Mouse (Mus musculus) embryonic facial prominence, embryonic 10.5 days (tissue): ENCODE measurements around the gene Fgfr2. TPM values are rescaled to one million over a fixed set of nuclear protein-coding genes. Genes with fewer than 3 reads are reported as not detected.
"Not testable (repeated sequence)": the region's sequence is repeated elsewhere in the genome, so short reads cannot be mapped to it uniquely, and the experiment has no call there.

Experiments
- DNase-seq: peaks from one replicate; pipeline ENCODE4 v3.0.0-alpha.2; 2017; ENCODE audit warnings: low spot score
- H3K27ac ChIP-seq: fragments of 300-500 bp; sonication (generic); replicated peaks from 2 replicates; pipeline ENCODE4 v1.5.1; 2016; ENCODE audit warnings: mild to moderate bottlenecking
- H3K27me3 ChIP-seq: fragments of 300-500 bp; sonication (generic); replicated peaks from 2 replicates; pipeline ENCODE4 v1.6.1; 2016; ENCODE audit warnings: low read depth, mild to moderate bottlenecking; ENCODE audit not compliant: poor library complexity, severe bottlenecking
- H3K36me3 ChIP-seq: fragments of 300-500 bp; sonication (generic); replicated peaks from 2 replicates; pipeline ENCODE4 v1.6.1; 2016; ENCODE audit warnings: mild to moderate bottlenecking, moderate library complexity
- H3K4me1 ChIP-seq: fragments of 300-500 bp; sonication (generic); 2 replicates; pipeline ENCODE4 v1.6.1; 2016
- H3K4me3 ChIP-seq: fragments of 300-500 bp; sonication (generic); 2 replicates; pipeline ENCODE4 v1.5.1; 2016; ENCODE audit warnings: mild to moderate bottlenecking, moderate library complexity
- H3K9me3 ChIP-seq: fragments of 300-500 bp; sonication (generic); 2 replicates; pipeline ENCODE4 v1.6.1; 2016; ENCODE audit warnings: mild to moderate bottlenecking
- WGBS: fragments of 180-500 bp; shearing (Covaris S2); methylation state at CpG from one replicate; pipeline ENCODE4 v1.1.7; 2016; 5-methylcytosine and 5-hydroxymethylcytosine counted together
- polyA plus RNA-seq: library from polyadenylated mRNA; unstranded; fragments of >200 nt; fragmentation: Nextera tagmentation; extraction: Ambion mirVana; gene quantifications from 2 replicates; pipeline ENCODE4 v1.2.1, GENCODE M21; 2016

Gene Fgfr2
- polyA plus RNA-seq, 1 experiment from 2014 or later, result 74.3 TPM

DNA sequence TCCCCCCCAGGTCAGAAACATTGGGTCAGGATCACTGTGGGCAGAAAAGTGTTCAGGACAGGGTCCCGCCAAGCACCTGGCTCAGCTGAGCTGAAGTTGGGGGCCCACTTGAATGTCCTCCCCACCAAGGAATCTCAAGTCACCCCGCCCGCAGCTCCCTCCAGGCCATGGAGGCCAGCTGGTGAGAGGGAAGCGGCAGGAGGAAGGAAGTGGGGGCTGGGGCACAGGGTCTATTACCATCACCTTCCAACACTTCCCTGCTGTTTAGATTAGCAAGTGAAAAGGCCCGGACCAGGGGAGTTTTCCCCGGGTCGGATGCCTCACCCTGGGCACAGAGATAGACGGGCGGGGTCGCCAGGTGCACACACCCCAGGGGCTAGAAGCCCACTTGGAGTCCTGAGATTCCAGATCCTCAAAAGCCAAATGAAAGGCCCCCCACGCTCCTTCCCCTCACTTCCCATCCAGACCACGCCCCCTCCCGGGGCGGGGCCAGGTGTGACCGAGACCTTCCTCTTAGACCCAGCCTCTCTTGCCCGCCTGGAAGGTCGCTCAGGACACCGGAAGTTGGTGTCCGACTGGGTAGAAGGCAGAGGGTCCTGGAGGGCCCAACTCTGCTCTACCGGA, 8.2 kb downstream of the Fgfr2 start:
- Histone ChIP-seq H3K4me1 (peaks cover 91% of the 10 kb centered on the region), H3K4me3 (peak overlapping the region; percentile 40), H3K27ac (peak overlapping the region; percentile 57; the same call in 1 of the 2 replicates), H3K27me3 (no peaks in the 10 kb centered on the region), H3K36me3 (peaks cover 17% of the 10 kb centered on the region; the same call in 1 of the 2 replicates), H3K9me3 (no peaks in the 10 kb centered on the region)
- WGBS, result 8% methylated on average over 20 of the region's 20 CpGs
- peak; percentile 64 for DNase-seq

DNA sequence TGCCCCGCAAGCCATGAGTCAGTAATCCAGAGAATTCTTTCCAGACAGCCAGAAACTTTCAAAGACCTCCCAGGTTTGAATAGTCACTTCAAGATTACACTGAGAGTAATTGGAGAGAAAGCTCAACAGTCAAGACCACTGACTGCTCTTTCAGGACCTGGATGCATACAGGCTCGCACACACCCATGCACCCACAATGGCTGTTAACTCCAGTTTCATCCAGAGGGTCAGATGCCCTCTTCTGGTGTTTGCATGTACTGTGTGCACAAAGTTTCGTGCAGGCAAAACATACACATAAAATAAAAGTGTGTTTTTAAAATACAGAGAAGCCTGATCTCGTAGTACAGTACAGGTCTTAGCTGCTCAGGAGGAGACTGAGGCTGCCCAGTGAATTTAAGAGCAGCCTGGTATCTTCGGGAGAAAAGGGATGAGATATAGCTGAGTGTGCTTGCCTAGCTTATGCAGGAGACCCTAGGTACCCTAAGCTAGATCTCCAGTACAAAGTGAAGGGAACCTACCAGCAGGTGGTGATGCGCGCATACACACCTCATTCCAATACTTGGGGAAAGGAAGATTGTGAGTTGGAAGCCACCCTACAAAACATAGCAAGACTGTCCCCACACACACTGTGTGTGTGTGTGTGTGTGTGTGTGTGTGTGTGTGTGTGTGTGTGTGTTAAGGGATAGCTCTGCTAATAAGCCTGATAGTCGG, 9.8 kb downstream of the Fgfr2 start:
- WGBS, result 79% methylated on average over 8 of the region's 8 CpGs
- H3K27ac ChIP-seq, result 0 out of 2 replicates have a peak overlapping the region, but pooled peaks have one; percentile 36
- H3K36me3 ChIP-seq, result peaks cover 31% of the 10 kb centered on the region
- DNase-seq, result no peak
- no peak overlapping the region for H3K4me3 ChIP-seq
- H3K27me3 ChIP-seq, result no peaks in the 10 kb centered on the region
- H3K4me1 ChIP-seq, result peaks cover 83% of the 10 kb centered on the region
- no peaks in the 10 kb centered on the region for H3K9me3 ChIP-seq

DNA sequence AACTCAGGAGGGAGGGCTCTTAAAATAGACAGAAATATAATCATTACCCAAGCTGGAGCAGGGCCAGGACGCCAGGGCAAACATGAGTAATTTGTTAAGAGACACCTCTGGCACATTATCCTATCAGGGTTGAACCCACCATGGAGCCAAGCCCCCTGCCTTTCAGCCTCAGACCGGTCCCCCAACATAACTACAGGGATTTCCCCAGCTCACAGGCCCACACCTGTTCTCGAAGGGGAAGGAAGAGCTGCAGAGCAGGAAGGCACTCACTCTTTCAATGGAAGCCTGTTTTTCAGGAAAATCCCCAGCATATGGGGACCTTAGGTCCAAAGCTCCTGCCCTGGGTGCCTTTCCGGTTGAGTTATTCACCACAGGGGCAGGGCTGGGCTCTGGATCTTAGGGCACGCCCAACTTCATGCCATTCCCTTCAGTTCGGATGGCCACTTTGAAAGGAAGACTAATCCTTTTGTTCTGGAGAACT, 10.8 kb downstream of the Fgfr2 start:
- Histone ChIP-seq H3K27ac (peak overlapping the region; percentile 36; the same call in 1 of the 2 replicates), H3K9me3 (no peaks in the 10 kb centered on the region), H3K36me3 (peaks cover 35% of the 10 kb centered on the region), H3K4me1 (peaks cover 73% of the 10 kb centered on the region), H3K4me3 (no peak overlapping the region), H3K27me3 (no peaks in the 10 kb centered on the region)
- DNase-seq, result peak; percentile 20
- WGBS, result 13% methylated on average over 6 of the region's 6 CpGs

DNA sequence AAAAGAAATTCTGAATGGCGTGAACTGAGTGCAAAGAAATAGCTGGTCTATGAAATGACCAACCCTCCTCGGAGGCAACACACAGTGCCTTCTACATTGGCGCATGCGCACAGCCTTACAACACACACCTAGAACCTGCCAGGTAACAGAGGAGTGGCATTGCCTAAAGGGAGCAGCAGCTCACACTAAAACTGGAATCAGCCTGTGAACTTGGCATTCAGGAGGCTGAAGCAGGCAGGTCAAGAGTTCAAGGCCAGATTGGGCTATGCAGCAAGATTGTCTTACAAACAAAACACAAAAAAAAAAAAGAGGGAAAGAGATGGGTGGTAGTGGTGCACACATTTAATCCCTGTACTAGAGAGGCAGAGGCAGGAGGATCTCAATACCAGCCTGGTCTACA, 13.7 kb downstream of the Fgfr2 start:
- 95% methylated on average over 4 of the region's 4 CpGs for WGBS
- H3K4me1 ChIP-seq, result peaks cover 51% of the 10 kb centered on the region
- no peak for DNase-seq
- no peak overlapping the region for H3K27ac ChIP-seq
- H3K27me3 ChIP-seq, result no peaks in the 10 kb centered on the region
- no peak overlapping the region for H3K4me3 ChIP-seq
- H3K36me3 ChIP-seq, result peaks cover 41% of the 10 kb centered on the region
- no peaks in the 10 kb centered on the region for H3K9me3 ChIP-seq

DNA sequence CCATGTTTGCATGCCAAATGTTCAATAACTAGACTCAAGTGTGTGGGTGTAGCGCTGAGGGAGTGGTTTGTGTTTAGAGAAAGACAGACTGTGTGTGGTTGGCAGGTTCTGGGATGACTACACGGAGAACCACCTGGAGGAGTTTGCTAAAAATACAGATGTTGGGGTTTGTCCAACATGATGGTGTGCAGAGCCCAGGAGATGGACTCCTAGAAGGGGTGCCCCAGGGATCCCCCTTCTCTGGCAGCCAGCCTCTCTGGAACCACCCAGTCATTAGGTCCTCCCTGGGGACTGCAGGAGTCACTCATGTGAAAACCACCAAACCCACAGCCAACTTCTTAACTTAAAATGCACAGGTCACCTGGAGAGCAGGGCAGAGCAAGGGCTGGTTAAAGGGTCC, 14.5 kb downstream of the Fgfr2 start:
- WGBS, result 94% methylated on average over 2 of the region's 2 CpGs
- H3K27ac ChIP-seq, result no peak overlapping the region
- DNase-seq, result no peak
- H3K4me1 ChIP-seq, result peaks cover 43% of the 10 kb centered on the region
- no peaks in the 10 kb centered on the region for H3K9me3 ChIP-seq
- H3K27me3 ChIP-seq, result no peaks in the 10 kb centered on the region
- H3K4me3 ChIP-seq, result no peak overlapping the region
- peaks cover 40% of the 10 kb centered on the region for H3K36me3 ChIP-seq

DNA sequence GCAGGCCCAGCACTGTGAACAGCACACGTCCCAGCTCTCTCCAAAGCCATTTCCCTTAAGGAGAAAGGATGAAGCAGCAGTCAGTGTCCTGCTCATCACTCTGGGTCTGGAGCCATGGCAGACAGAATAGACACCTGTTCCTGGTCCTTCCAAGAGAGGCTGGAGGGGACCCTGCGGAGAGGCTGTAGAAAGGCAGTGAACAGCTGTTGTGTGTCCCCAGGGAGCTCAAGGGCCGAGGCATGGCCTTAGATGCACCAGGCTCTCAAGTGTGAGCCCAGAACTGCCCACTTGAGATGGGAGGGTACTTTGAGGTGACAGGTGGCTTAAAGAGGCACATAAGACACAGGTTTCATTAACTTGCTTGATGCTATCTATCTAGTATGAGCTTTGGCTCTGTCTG, 20.6 kb downstream of the Fgfr2 start:
- Histone ChIP-seq H3K4me3 (no peak overlapping the region), H3K27ac (no peak overlapping the region), H3K27me3 (no peaks in the 10 kb centered on the region), H3K9me3 (no peaks in the 10 kb centered on the region), H3K4me1 (peaks cover 32% of the 10 kb centered on the region), H3K36me3 (peaks cover 42% of the 10 kb centered on the region)
- 65% methylated on average over 3 of the region's 3 CpGs for WGBS
- no peak for DNase-seq

GRCm38 (mm10) chr7:133101070-133101469, 22.1 kb downstream of the Fgfr2 start:
- no peak for DNase-seq
- Histone ChIP-seq H3K9me3 (no peaks in the 10 kb centered on the region), H3K27me3 (no peaks in the 10 kb centered on the region), H3K36me3 (peaks cover 50% of the 10 kb centered on the region), H3K4me1 (peaks cover 30% of the 10 kb centered on the region), H3K27ac (no peak overlapping the region), H3K4me3 (no peak overlapping the region)
- 91% methylated on average over 6 of the region's 6 CpGs for WGBS

- Histone ChIP-seq H3K9me3 (no peaks in the 10 kb centered on the region), H3K36me3 (peaks cover 52% of the 10 kb centered on the region), H3K27ac (no peak overlapping the region), H3K4me1 (peaks cover 35% of the 10 kb centered on the region), H3K27me3 (no peaks in the 10 kb centered on the region), H3K4me3 (no peak overlapping the region)
- no peak for DNase-seq
- WGBS, result 86% methylated on average over 6 of the region's 6 CpGs
Observed at GRCm38 (mm10) chr7:133100178-133100577, 23.0 kb downstream of the Fgfr2 start.

GRCm38 (mm10) chr7:133099266-133099665, 23.9 kb downstream of the Fgfr2 start:
- WGBS, result 73% methylated on average over 4 of the region's 4 CpGs

GRCm38 (mm10) chr7:133098118-133098793, 24.9 kb downstream of the Fgfr2 start:
- H3K4me3 ChIP-seq, result no peak overlapping the region
- peaks cover 52% of the 10 kb centered on the region for H3K36me3 ChIP-seq

More at GRCm38 (mm10) chr7:133099266-133099665, 23.9 kb downstream of the Fgfr2 start:
- Histone ChIP-seq H3K27ac (no peak overlapping the region), H3K4me1 (peaks cover 43% of the 10 kb centered on the region), H3K27me3 (no peaks in the 10 kb centered on the region), H3K36me3 (peaks cover 50% of the 10 kb centered on the region), H3K4me3 (no peak overlapping the region), H3K9me3 (no peaks in the 10 kb centered on the region)
- no peak for DNase-seq

DNA sequence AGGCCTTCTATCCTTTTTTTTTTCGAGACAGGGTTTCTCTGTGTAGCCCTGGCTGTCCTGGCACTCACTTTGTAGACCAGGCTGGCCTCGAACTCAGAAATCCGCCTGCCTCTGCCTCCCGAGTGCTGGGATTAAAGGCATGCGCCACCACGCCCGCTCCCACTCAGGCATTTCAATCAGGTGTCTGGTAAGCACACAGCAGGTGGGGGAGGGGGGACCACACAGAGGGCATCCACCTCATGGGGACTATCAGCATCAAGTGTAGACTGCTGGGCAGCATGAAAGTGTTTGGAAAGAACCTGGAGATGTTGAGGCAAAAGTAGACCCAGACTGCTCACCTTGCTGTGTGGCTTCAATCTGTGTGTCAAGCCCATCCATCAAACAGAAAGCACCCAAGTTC, 27.5 kb downstream of the Fgfr2 start:
- Histone ChIP-seq H3K36me3 (peaks cover 48% of the 10 kb centered on the region), H3K4me1 (peaks cover 68% of the 10 kb centered on the region)
- not testable (repeated sequence) for H3K27ac ChIP-seq, H3K27me3 ChIP-seq, H3K4me3 ChIP-seq, H3K9me3 ChIP-seq, DNase-seq
- 92% methylated on average over 7 of the region's 7 CpGs for WGBS

More at GRCm38 (mm10) chr7:133098118-133098793, 24.9 kb downstream of the Fgfr2 start:
- peaks cover 53% of the 10 kb centered on the region for H3K4me1 ChIP-seq
- H3K27me3 ChIP-seq, result no peaks in the 10 kb centered on the region
- no peaks in the 10 kb centered on the region for H3K9me3 ChIP-seq
- DNase-seq, result no peak
- 89% methylated on average over 12 of the region's 12 CpGs for whole genome bisulfite sequencing
- no peak overlapping the region for H3K27ac ChIP-seq

- no peak overlapping the region for H3K27ac ChIP-seq
- H3K36me3 ChIP-seq, result peaks cover 52% of the 10 kb centered on the region
- no peaks in the 10 kb centered on the region for H3K9me3 ChIP-seq
- H3K27me3 ChIP-seq, result no peaks in the 10 kb centered on the region
- no peak for DNase-seq
- peaks cover 72% of the 10 kb centered on the region for H3K4me1 ChIP-seq
- no peak overlapping the region for H3K4me3 ChIP-seq
- 80% methylated on average over 9 of the region's 9 CpGs for WGBS
Observed at GRCm38 (mm10) chr7:133094711-133095495, 28.2 kb downstream of the Fgfr2 start.
